Mouse (Mus musculus) embryo, embryonic 11.5 days (tissue): ENCODE measurements around the gene Diaph2.
"Not testable (repeated sequence)": the region's sequence is repeated elsewhere in the genome, so short reads cannot be mapped to it uniquely, and the experiment has no call there.

Experiments used
- DNase-seq: peaks from one replicate; pipeline ENCODE4 v3.0.0-alpha.2; 2012; ENCODE audit warnings: low read depth, low spot score

Diaph2 gene

GRCm38 (mm10) chrX:130281484-130281883 lies 531.9 kb downstream of the Diaph2 start:
- no peak for DNase-seq

- no peak for DNase-seq
These were observed 537.5 kb downstream of the Diaph2 start for GRCm38 (mm10) chrX:130287032-130287431.

GRCm38 (mm10) chrX:130289775-130290174 lies 540.2 kb downstream of the Diaph2 start:
- DNase-seq, result no peak

GRCm38 (mm10) chrX:130350808-130351435 lies 601.4 kb downstream of the Diaph2 start:
- DNase-seq, result no peak

GRCm38 (mm10) chrX:130351480-130351879 lies 601.9 kb downstream of the Diaph2 start:
- no peak for DNase-seq

- DNase-seq, result no peak
These were observed 644.1 kb downstream of the Diaph2 start for GRCm38 (mm10) chrX:130393508-130394145.

GRCm38 (mm10) chrX:130403214-130403613 lies 653.7 kb downstream of the Diaph2 start:
- no peak for DNase-seq

GRCm38 (mm10) chrX:130407471-130407870 lies 657.9 kb downstream of the Diaph2 start:
- DNase-seq, result not testable (repeated sequence)

- no peak for DNase-seq
These were observed 659.4 kb downstream of the Diaph2 start for GRCm38 (mm10) chrX:130408985-130409384.

- no peak for DNase-seq
These were observed 673.6 kb downstream of the Diaph2 start for GRCm38 (mm10) chrX:130423134-130423533.

- DNase-seq, result no peak
These were observed 702.4 kb downstream of the Diaph2 start for GRCm38 (mm10) chrX:130451822-130452487.

GRCm38 (mm10) chrX:130452488-130452823 lies 702.9 kb downstream of the Diaph2 start:
- no peak for DNase-seq

GRCm38 (mm10) chrX:130473133-130473532 lies 723.6 kb downstream of the Diaph2 start:
- DNase-seq, result no peak

GRCm38 (mm10) chrX:130480877-130481276 lies 731.3 kb downstream of the Diaph2 start:
- no peak for DNase-seq

- DNase-seq, result no peak
These were observed 753.3 kb downstream of the Diaph2 start for GRCm38 (mm10) chrX:130502680-130503464.

- no peak for DNase-seq
These were observed 753.9 kb downstream of the Diaph2 start for GRCm38 (mm10) chrX:130503465-130503860.

GRCm38 (mm10) chrX:130505626-130506025 lies 756.1 kb downstream of the Diaph2 start:
- DNase-seq, result no peak
